Mouse (Mus musculus) frontal cortex, postnatal 14 days (tissue): Measurements from ENCODE around the gene Srsf1.

Experiments used
- DNase-seq, 2 experiments: peaks; one replicate each; pipeline ENCODE4 v3.0.0; 2022; ENCODE audit warnings: low spot score in 2 of 2

Srsf1 gene

DNA sequence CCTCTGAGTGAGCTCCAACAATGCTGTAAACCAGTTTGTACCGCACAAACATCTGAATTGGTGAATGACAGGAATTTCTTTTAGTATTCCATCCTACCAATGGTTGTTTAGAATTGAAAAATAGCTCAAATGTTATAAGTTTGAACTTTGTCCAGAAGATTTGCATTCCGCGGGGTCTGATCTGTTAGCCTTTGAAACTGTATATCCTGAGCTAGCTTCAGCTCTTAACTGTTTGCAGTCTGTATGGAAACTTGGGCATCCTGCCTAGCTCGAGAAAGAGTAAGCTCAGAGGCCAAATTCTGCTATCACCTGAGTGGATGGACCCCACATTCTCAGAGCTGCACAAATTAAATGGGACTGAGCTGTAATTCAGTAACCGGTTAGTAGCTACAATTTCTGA is 23.9 kb downstream of the Srsf1 start:
- no peak for DNase-seq

DNA sequence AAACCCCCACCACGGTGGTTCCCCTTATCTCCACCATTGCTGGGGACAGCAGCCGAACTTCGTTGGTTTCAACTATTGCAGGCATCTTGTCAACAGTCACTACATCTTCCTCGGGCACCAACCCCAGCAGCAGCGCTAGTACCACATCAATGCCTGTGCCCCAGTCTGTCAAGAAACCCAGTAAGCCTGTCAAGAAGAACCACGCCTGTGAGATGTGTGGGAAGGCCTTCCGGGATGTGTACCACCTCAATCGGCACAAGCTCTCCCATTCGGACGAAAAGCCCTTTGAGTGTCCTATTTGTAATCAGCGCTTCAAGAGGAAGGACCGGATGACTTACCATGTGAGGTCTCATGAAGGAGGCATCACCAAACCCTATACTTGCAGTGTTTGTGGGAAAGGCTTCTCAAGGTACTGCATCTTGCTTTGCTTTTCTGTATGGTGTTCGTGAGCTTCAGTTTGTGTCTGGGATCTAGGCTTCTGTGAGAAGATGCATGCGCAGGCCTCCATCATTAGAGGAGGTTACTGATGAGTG is 26.2 kb downstream of the Srsf1 start:
- no peak for DNase-seq

DNA sequence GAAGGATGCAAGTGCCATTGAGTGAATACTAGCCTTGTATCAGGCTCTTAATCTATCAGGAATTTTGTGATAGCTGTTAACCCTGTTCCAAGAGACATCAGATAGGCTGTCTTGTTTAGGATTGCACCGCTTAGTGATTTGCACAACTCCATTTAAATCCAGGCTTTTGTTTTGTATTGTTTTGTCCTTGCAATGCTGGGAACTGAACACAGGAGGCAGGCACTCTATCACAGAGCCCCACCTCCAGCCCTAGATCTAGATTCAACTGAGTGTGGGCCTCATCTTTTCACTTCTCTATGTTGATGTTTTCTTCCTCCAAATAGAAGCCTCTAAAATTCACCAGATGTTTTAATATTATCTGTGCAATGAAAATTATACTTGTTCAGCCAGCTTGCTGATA is 28.5 kb downstream of the Srsf1 start:
- no peak for DNase-seq

DNA sequence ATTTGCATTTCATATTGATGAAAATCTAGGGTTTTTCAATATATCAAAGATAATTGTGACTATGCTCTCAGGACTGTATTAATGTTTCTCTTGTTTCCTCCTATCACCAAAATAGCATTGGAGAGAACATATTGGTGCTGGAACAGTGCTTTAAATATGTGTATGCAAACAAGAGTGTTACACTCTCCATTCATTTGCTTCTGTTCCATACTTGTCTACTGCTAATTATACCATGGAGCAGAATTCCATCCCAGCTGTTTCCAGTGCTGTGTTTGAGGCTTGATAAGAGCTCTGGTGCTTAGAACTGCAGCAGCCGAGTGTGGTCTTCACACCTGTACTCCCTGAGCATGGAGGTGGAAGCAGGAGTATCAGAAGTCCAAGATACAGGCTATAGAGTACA is 29.2 kb downstream of the Srsf1 start:
- DNase-seq, result no peak

- DNase-seq, result no peak
Observed at GRCm38 (mm10) chr11:88083699-88084098, 36.5 kb downstream of the Srsf1 start.

DNA sequence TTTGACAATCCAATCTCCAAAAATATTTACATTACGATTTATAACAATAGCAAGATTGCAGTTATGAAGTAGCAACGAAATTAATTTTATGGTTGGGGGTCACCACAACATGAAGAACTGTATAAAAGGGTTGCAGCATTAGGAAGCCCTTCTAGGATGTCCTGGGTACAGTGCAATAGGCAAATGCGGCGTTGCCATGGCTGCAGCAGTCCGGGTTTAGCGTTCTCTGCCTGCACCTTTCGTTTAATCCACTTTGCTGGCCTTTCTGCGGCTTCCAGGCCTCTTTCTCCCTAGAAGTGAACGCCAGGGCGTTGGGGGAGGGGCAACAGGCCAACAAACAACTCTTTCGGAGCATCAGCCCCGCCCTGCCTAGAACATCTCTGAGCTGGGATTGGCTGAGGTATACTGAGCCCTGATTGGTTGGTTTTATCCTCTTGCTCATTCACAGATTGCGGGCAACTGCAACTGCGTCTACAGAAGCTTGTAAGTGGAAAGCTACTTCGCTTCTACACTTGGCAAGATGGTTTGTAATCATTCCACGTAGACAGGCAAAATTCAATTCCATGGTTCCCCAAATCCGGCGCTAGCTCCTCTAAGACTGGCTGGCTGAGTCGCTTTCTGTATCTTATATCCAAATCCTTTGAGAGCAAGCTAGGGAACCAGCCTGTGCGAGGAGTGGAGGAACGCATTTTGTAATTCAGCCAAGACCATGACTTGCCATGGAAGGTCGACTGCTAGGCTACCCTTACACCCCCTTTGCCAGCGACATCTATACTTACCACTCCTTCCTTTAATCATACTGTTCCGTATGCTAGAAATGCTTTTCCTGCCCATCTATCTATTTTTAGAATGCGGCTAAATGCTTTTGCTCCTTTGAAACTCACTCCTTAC is 39.8 kb downstream of the Srsf1 start:
- DNase-seq, result peak; percentile 83 to 84

GRCm38 (mm10) chr11:88089150-88089549 is 42.0 kb downstream of the Srsf1 start:
- no peak for DNase-seq

DNA sequence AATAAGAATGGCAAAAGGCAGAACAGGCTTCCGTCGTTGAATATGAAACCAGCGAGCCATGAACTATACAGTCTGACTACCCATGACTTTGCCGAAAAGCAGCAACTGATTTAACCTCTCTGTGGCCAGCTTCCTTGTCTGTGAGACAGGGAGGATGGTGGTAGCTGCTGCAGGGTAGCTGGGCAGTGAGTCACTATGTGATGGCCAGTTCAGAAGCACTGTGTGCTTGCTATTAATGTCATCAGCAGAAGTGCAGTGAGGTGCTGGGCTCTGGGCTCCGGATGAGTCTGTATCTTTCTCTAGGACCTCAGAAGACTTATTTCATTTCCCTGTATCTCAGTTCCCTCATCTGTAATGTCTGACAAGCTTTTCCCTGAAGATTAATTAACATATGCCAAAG is 43.1 kb downstream of the Srsf1 start:
- DNase-seq, result no peak

- no peak for DNase-seq
Observed at GRCm38 (mm10) chr11:88091949-88092348, 44.8 kb downstream of the Srsf1 start.

DNA sequence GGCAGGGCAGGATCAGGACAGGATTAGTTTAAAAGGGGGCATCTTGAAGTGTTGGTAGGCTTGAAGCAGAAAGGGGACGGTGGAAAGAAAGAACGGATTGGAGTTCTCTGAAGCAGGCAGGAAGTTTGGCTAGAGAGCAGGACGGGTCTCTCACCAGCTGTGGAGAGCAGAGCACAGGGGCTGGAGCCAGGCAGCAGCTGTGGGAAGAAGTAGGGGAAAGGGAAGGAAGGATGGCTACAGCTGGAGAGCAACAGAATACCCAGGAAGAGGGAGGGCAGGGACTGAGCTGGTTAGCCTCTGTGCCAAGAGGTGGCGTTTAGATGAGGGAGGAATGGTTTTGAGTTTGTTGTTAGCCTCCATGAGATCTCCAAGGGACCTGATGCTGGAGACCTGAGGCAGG is 50.0 kb downstream of the Srsf1 start:
- no peak for DNase-seq

DNA sequence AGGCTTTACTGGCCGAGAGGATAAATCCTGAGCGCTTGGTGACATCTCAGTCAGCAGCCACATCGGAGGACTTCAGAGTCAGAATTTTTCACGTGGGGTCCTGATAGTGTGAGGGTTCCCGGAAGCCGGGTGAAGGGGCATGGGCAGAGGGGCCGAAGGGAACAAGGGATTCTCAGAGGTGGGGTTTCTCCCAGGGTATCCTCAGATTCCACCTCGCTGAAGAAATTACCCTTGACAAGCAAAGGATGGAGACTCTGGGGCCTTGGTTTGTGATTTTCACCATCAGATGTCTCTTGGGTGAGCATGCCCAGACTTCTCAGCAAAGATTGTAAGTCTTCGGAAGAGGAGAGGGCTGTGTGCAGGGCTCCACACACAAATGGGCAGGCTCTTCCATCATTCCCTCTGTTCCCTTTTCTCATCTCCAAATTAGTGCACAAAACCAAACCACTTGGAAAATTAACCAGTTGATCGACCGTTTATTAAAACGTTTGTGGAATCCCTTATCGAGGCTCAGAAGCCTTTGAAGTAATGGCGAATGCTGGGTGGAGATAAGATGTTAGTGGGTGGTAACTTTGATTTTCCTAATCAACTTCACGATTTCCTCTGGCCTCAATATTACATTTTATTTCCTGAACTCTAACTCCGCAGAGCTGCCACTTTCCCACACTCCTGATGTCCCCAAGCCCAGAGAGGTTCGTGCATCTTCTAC is 51.0 kb downstream of the Srsf1 start, which contains the start of gene Cuedc1:
Cuedc1 (plus strand) TSS at position 38 of the 709 bp plus-strand sequence.
- no peak for DNase-seq

DNA sequence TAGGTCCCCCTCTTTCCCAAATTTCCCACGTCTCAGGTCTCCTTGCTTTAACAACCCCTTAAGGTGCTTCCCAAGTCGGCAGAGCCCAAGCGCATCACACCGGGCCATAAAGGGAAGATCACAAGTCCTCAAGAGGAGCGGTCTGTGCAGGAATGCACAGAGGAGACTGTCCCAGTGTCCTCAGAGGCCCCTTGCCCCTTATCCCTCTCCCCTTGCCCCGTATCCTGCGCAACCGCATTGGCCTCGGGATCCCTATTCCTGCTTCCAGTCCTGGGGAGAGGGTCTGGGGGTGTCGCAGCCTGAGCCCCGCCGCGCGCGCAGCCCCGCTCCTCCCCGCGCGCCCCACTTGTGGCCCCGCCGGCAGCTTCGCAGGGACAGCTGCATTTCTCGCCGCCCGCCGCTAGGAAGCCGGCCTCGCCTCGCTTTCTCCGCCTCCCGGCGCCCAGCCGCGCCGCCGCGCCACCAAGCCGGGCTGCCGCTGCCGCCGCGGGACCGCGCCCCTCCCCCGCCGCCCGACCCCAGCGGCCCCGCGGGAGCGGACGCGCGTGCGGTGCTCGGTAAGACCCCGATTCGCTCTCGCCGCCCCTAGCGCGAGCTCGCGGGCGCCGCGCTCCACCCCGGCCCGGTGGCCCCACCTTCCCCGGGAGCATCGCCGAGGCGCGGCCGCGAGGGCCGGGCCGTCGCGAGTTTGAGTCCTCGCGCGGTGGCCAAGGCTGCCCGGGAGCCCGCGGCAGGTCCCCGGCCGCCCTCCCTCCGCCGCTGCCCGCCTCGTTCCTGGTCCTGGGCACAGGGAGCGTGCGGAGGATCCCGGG is 51.8 kb downstream of the Srsf1 start:
- peak; percentile 42 to 61 for DNase-seq

- DNase-seq, result peak in 1 of 2 experiments; percentile 31
Observed at GRCm38 (mm10) chr11:88099599-88100023, 52.4 kb downstream of the Srsf1 start.

DNA sequence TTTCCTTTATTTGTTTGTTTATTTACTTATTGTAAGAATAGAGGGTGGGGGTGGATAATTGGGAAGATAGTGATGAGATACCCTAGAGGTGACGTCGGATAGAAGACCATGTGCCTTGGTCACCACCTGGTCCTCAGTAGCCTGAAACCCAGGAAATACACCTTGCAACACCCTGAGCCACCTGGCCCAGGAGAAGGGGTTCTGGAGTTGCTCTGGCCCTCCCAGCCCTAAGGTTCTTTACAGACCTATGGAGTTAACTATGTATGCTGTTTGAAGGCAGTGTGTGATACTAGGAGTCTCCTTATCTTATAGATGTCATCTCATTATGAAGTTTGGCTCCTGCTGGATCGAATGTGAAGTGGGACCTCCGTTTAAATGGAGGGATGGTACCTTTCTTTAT is 53.0 kb downstream of the Srsf1 start:
- DNase-seq, result no peak
